Mouse (Mus musculus): ENCODE results near the gene Pld5. TPM values are rescaled to one million over a fixed set of nuclear protein-coding genes. Genes with fewer than 3 reads are reported as not detected.

Pld5 gene
- polyA plus RNA-seq, 1 experiment from 2014 or later, result 0.79 TPM

DNA sequence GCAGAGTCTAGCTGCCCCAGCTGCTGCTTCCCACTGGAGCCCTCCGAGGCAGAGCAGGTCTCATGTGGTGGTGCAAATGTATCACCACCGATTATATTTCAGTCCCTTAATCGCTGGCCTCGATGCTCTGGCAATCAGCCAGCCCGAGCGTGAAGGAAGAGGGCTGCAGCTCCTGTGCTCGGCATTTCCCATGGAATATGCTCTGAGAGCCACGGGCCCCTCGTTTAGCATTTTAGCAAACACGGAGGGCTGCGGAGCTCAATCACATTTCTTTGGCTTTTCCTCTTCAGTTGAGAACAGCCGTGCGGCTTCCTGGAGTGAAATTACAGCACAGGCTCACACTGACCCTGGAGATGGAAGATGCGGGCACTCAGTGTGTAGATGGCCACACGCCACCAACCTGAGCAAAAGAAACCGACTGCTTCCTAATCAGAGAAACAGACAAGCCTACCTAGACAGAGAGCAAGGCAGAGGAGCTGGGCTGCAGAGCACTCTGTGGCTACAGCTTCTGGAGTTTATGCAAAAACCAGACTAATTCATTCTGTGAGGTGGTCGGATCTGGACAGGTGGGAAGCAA lies 61.4 kb downstream of the Pld5 start:
- Histone ChIP-seq H3K36me3 (no peaks in the 10 kb centered on the region), H3K9ac (no peak overlapping the region), H3K27ac (no peak overlapping the region), H3K9me3 (replicated peaks) (no peaks in the 10 kb centered on the region), H3K27me3 (no peaks in the 10 kb centered on the region), H3K4me1 (replicated peaks) (peaks cover 10% of the 10 kb centered on the region; the same call in 1 of the 2 replicates), H3K4me2 (peak overlapping the region; percentile 50), H3K4me3 (peak overlapping the region; percentile 15; the same call in 1 of the 2 replicates)
- 27% methylated on average over 17 of the region's 17 CpGs for WGBS
- ATAC-seq (replicated peaks; ENCODE audit: insufficient number of reproducible peaks, insufficient read depth, low FRiP score, low read depth), result no peak

DNA sequence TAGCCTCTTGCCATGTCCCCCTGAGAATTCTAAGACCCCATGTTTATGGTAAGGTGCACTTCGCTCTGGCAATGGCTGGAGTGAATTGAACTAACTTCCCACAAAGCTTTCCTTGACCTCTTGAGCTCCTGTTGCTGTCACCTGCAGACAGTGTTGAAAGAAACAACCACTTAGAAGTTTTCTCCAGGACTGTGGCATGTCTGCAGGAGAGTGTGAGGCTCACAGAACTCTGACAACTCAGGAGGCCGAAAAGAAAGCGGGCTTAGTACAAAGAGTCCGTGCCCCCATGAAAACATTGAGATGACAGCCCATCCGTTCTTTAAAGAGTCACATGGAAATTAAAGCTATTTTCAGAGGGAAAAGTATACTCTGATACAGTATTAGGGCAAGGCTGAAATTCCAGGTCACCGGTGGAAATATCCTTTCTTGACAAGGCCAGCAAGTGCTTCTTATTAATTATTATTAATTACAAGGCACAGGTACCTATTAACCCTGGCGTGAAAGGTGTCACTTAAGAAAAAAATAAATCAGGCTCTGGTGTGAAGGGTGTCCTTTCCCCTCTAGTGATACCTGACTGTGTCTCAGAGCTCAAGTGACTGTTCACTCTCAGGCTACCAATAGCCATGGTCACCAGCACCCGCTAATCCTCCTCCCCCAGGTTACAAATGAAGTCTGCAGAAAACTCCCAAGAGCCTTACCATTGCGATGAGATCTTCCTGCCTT lies 62.0 kb downstream of the Pld5 start:
- no peak overlapping the region for H3K9ac ChIP-seq
- no peaks in the 10 kb centered on the region for H3K27me3 ChIP-seq
- no peak overlapping the region for H3K27ac ChIP-seq
- peak overlapping the region; percentile 15; the same call in 1 of the 2 replicates for H3K4me3 ChIP-seq
- no peaks in the 10 kb centered on the region for H3K9me3 ChIP-seq (replicated peaks)
- peak overlapping the region; percentile 50 for H3K4me2 ChIP-seq
- no peak for ATAC-seq (replicated peaks; ENCODE audit: insufficient number of reproducible peaks, insufficient read depth, low FRiP score, low read depth)
- peaks cover 10% of the 10 kb centered on the region; the same call in 1 of the 2 replicates for H3K4me1 ChIP-seq (replicated peaks)
- no peaks in the 10 kb centered on the region for H3K36me3 ChIP-seq
- WGBS, result 65% methylated on average over 9 of the region's 9 CpGs

DNA sequence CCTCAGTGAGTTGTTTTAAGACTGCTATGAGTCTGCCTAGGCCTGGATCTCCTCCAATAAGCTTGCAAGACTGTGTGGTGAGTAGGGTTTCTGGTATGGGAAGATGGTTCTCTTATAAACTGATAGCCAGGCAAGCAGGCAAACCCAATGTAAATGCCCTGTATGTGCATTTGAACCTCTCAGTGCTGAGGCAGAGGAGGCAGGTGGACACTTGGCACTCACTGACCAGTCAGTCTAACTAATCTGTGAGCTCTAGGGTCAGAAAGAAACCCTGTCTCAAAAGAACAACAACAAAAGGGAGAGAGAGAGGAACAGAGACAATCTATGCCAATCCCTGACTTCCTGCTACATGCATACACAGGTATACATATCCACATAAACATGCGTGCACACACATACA lies 64.3 kb downstream of the Pld5 start:
- no peaks in the 10 kb centered on the region for H3K36me3 ChIP-seq
- WGBS, result 94% methylated on average over 1 of the region's 1 CpGs
- no peak overlapping the region for H3K27ac ChIP-seq
- H3K27me3 ChIP-seq, result no peaks in the 10 kb centered on the region
- ATAC-seq (replicated peaks; ENCODE audit: insufficient number of reproducible peaks, insufficient read depth, low FRiP score, low read depth), result no peak
- no peak overlapping the region for H3K4me3 ChIP-seq
- no peaks in the 10 kb centered on the region for H3K9me3 ChIP-seq (replicated peaks)
- H3K4me1 ChIP-seq (replicated peaks), result peaks cover 10% of the 10 kb centered on the region; the same call in 1 of the 2 replicates
- H3K9ac ChIP-seq, result no peak overlapping the region
- no peak overlapping the region for H3K4me2 ChIP-seq

DNA sequence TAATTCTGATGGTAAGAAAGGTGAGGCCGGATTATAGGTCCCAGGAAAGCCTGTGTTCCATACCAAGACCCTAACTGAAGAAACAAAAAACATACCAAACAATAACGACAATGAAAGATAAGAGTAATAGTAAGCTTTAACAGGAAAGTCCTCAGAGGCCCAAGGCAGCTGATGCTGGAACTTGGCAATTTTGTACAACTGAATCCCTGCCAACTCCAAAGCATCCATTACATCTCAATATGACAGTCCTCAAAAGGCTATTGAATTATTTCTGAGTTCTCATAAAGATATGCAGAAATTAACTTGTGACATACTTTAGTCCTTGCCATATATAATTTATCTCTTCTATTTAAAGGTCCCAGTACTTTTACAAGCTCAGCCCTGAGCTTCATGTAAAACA lies 67.1 kb downstream of the Pld5 start:
- Histone ChIP-seq H3K36me3 (no peaks in the 10 kb centered on the region), H3K9me3 (replicated peaks) (no peaks in the 10 kb centered on the region), H3K4me2 (no peak overlapping the region), H3K4me1 (replicated peaks) (peaks cover under 1% of the 10 kb centered on the region; the same call in 1 of the 2 replicates), H3K9ac (no peak overlapping the region), H3K4me3 (no peak overlapping the region), H3K27ac (no peak overlapping the region), H3K27me3 (no peaks in the 10 kb centered on the region)
- WGBS, result 69% methylated on average over 2 of the region's 2 CpGs
- ATAC-seq (replicated peaks; ENCODE audit: insufficient number of reproducible peaks, insufficient read depth, low FRiP score, low read depth), result no peak

DNA sequence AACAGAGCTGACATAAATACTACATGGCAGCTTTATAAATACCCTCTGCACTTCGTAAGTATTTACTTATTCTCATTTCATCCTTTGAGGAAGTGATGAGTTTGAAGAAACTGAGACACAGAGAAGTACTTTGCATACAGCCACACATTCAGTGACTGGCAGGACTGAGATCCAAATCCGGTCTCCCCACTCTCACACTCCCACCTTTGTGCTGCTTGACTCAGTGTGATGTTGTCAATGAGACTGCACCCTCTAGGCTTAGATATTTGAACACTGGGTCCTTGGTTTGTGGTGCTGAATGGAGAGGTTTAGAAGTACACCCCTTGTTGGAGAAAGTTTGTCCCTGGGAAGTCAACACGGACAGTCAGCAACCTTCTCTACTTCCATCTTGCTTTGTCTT lies 72.8 kb downstream of the Pld5 start:
- H3K9me3 ChIP-seq (replicated peaks), result no peaks in the 10 kb centered on the region
- H3K4me3 ChIP-seq, result no peak overlapping the region
- H3K9ac ChIP-seq, result no peak overlapping the region
- no peak overlapping the region for H3K4me2 ChIP-seq
- H3K4me1 ChIP-seq (replicated peaks), result no peaks in the 10 kb centered on the region
- no peaks in the 10 kb centered on the region for H3K36me3 ChIP-seq
- ATAC-seq (replicated peaks; ENCODE audit: insufficient number of reproducible peaks, insufficient read depth, low FRiP score, low read depth), result no peak
- no peak overlapping the region for H3K27ac ChIP-seq
- no peaks in the 10 kb centered on the region for H3K27me3 ChIP-seq
- 59% methylated on average over 3 of the region's 3 CpGs for WGBS

DNA sequence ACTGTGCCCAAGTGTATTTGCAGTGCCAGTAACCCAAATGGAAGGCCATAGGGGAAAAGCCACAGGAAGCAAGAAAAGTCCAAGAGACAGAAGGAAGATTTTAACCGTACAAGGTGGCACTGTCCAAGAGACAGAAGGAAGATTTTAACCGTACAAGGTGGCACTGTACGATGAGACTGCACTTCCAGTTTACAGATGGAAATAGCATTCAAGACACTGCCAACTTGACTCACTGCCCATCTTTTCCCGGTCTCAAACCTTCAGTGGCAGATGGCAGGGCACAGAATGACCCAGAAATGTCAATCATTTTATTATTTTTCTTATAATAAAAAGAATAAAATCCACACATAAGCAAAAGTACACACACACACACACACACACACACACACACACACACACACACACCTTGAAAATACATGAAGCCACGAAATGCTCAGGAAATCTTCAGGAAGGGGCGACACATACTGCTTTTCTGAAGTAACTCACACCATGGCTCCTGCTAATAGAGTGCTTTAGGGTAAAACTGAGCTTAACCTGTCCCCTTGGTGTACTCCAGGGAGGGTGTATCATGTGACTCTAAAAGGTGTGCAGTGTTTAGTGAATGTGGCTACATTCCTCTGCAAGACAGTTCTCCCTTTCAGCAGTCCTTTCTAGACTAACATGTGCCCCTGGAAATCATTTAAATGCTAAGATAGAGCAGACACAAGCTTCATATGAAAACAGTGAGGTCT lies 77.9 kb downstream of the Pld5 start:
- no peak overlapping the region for H3K4me2 ChIP-seq
- no peak overlapping the region for H3K27ac ChIP-seq

DNA sequence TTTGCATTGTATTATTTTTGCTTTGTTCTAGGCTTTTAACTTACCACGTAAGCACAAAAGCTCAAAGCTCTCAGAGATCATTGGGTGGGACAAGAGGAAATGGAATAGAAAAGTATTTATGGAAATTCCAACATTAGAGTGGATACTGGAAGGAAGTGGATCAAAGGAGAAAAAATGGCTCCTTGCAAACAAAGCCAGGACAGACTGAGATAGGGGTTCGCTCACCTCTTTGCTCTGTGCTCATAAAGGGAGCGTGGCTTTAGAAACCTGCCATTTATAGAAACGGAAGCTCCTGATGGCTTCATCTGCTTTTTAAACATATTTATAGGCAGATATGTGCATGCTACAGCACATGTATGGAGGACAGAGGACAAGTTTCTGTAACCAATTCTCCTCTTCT lies 78.8 kb downstream of the Pld5 start:
- Histone ChIP-seq H3K4me1 (replicated peaks) (no peaks in the 10 kb centered on the region), H3K9me3 (replicated peaks) (no peaks in the 10 kb centered on the region), H3K4me2 (no peak overlapping the region), H3K36me3 (no peaks in the 10 kb centered on the region), H3K9ac (no peak overlapping the region), H3K27me3 (no peaks in the 10 kb centered on the region), H3K4me3 (no peak overlapping the region), H3K27ac (no peak overlapping the region)
- 79% methylated on average over 4 of the region's 4 CpGs for WGBS
- no peak for ATAC-seq (replicated peaks; ENCODE audit: insufficient number of reproducible peaks, insufficient read depth, low FRiP score, low read depth)

More for the DNA sequence above, 77.9 kb downstream of the Pld5 start:
- no peaks in the 10 kb centered on the region for H3K4me1 ChIP-seq (replicated peaks)
- WGBS, result 84% methylated on average over 6 of the region's 6 CpGs
- ATAC-seq (replicated peaks; ENCODE audit: insufficient number of reproducible peaks, insufficient read depth, low FRiP score, low read depth), result no peak
- no peaks in the 10 kb centered on the region for H3K36me3 ChIP-seq
- no peaks in the 10 kb centered on the region for H3K27me3 ChIP-seq
- H3K4me3 ChIP-seq, result no peak overlapping the region
- no peak overlapping the region for H3K9ac ChIP-seq
- H3K9me3 ChIP-seq (replicated peaks), result no peaks in the 10 kb centered on the region

DNA sequence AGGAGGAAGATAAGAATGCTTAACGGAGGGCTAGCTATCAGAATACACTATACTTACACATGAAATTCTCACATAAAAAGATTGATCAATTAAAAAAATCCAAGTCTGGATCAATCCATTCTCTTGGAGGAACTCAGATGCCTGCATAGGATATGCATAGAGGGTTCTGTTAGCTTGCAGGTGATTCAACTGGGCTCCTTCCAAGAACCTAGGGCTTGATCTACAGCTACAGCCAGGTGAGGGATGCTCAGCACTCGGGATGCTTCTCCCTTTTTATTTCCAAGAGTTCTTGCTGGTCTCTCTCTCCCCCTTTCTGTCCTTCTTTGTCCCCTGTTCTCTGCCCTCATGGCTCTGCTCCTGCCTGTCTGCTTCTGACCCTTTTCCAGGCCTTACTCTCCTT lies 80.4 kb downstream of the Pld5 start:
- ATAC-seq (replicated peaks; ENCODE audit: insufficient number of reproducible peaks, insufficient read depth, low FRiP score, low read depth), result no peak
- Histone ChIP-seq H3K36me3 (no peaks in the 10 kb centered on the region), H3K4me3 (no peak overlapping the region), H3K27ac (no peak overlapping the region), H3K9ac (no peak overlapping the region), H3K4me2 (no peak overlapping the region), H3K4me1 (replicated peaks) (no peaks in the 10 kb centered on the region), H3K9me3 (replicated peaks) (no peaks in the 10 kb centered on the region), H3K27me3 (no peaks in the 10 kb centered on the region)
- 70% methylated on average over 2 of the region's 2 CpGs for WGBS

DNA sequence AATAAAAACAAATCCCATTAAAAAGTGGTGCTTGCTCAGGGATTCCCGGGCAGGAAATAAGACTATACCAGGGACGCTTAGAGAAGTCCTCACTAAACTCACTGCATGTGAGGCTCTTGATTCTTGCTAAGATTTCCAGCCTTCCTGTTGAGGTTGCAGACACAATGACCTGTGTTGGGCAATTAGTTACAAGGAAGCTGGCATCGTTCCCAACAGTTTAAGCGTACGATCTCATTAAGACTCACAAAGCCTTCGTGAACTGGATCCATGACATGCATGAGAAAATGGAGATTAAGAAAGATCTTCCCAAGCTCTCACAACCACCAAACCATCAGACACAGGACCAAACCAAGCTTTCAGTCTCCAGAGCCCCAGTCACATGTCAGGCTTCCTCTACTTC lies 91.1 kb downstream of the Pld5 start:
- Histone ChIP-seq H3K4me2 (no peak overlapping the region), H3K27me3 (no peaks in the 10 kb centered on the region), H3K36me3 (no peaks in the 10 kb centered on the region), H3K4me3 (no peak overlapping the region), H3K9ac (no peak overlapping the region), H3K4me1 (replicated peaks) (no peaks in the 10 kb centered on the region), H3K9me3 (replicated peaks) (no peaks in the 10 kb centered on the region), H3K27ac (no peak overlapping the region)
- WGBS, result 66% methylated on average over 6 of the region's 6 CpGs
- no peak for ATAC-seq (replicated peaks; ENCODE audit: insufficient number of reproducible peaks, insufficient read depth, low FRiP score, low read depth)

DNA sequence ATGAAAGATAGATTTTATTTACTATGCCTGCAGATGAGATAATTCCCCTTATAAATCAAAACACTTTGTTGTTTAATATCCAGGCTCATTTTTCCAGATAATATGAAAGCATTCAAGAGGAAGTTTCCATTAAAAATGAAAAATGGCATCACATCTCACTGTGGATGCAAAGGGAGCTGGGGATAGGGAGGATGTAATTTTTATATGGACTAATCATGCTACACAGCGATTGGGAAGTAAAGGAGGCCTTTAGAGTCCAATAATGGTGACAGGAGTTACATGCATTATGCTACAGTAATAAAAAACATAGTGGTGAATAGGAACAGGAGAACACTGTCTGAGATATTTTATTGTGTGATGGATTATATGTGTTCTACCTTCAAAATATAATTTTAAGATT lies 100.1 kb downstream of the Pld5 start:
- 70% methylated on average over 1 of the region's 1 CpGs for WGBS
- Histone ChIP-seq H3K9ac (no peak overlapping the region), H3K36me3 (no peaks in the 10 kb centered on the region), H3K27me3 (no peaks in the 10 kb centered on the region), H3K27ac (no peak overlapping the region), H3K4me2 (no peak overlapping the region), H3K9me3 (replicated peaks) (no peaks in the 10 kb centered on the region), H3K4me3 (no peak overlapping the region), H3K4me1 (replicated peaks) (no peaks in the 10 kb centered on the region)
- no peak for ATAC-seq (replicated peaks; ENCODE audit: insufficient number of reproducible peaks, insufficient read depth, low FRiP score, low read depth)

DNA sequence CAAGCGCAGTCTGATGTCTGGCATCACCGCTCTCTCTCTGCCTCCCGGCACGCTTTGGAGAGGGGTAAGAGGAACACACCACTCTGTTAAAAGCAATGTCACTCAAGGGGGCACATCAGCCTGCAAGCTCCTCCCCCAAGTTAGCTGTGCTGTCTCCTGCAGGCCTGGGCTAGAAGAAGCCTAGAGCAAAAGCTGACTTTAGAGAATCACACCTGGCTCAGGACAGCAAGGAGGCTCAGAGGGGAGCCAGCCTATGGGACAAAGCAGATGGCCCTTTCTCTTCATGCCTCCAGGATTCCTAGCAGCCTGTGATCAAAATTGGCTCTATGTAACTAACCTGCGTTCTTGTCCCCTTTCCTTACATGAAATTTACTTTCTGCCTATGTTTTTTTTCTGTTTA lies 107.3 kb downstream of the Pld5 start:
- H3K4me2 ChIP-seq, result no peak overlapping the region
- no peak overlapping the region for H3K27ac ChIP-seq
- no peak overlapping the region for H3K9ac ChIP-seq
- H3K4me3 ChIP-seq, result no peak overlapping the region
- ATAC-seq (replicated peaks; ENCODE audit: insufficient number of reproducible peaks, insufficient read depth, low FRiP score, low read depth), result no peak
- H3K9me3 ChIP-seq (replicated peaks), result no peaks in the 10 kb centered on the region
- H3K27me3 ChIP-seq, result no peaks in the 10 kb centered on the region
- WGBS, result 66% methylated on average over 5 of the region's 5 CpGs
- no peaks in the 10 kb centered on the region for H3K4me1 ChIP-seq (replicated peaks)
- no peaks in the 10 kb centered on the region for H3K36me3 ChIP-seq
